Mouse (Mus musculus) regulatory T cell (primary cell): ENCODE measurements around the gene Mdh1b.

Experiments
- in situ Hi-C: fragments of 300-600 bp; cut with MboI, MseI; formaldehyde crosslinking; loops from one replicate; pipeline ENCODE4 v1.15.1; 2025; ENCODE audit warnings: high pct_unique_total_duplicates

Gene Mdh1b

DNA sequence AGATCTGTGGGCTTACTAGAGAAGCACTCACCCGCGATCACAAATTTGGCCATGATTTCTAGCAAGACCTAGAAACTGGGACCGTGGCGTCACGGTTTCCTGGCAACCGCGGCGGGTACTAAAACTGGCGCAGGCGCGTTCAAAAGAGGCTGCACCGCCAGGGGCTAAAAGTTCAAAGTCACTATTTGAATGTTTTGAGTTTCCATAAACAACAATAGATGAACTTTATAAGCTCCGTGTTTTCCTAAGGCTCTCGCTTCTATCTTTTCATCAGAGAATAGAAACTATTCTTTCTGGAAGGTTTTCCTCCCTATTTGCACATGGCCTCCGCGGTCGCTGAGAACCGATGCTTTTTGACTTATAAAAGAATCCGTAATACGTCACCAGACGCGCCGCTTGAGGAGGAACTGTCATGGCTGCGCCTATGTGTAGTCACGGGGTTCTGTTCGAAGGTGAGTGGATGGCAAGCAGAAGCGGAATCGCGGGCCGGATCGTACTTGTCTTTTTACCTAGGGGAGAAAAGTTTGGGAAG lies at the start of gene Mdh1b, which contains the start of gene Fastkd2:
Mdh1b (minus strand) TSS at position 79 of the 532 bp plus-strand sequence.
Fastkd2 (plus strand) TSS at position 375 of the 532 bp plus-strand sequence.
- in situ Hi-C loops: no loop called here

DNA sequence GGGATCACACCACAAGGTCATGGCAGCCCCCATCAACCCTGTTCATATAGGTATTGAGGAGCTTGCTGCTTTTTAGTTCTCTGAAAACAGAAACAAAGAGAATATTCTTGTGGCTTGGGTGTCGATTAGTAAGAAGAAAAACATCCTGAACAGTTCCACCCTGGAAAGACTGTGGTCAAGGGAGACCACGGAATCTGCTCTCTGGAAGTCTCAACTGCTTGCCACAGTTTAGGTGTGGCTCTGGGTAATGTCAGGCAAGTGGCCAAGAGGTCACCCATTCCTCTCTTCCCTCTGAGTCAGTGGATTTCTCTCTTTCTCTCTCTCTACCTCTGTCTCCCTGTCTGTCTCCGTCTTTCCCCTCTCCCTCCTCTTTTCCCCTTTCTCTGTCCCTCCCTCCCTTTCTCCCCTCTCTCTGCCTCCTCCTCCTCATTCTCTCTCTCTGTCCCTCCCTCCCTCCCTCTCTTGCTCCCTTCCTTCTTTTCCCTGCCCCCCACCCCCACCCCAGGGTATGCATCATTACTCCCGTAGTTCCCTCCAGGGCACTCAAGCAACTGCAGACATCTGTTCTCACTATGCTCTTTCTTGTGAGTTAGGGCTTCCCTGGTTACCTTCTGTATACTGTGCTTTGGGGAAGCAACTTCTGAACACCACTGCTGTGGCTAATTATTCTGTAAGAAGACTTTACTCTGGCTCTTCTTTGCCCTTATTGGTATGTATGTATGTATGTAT lies 46.9 kb upstream of the Mdh1b start:
- in situ Hi-C loops: no loop called here

DNA sequence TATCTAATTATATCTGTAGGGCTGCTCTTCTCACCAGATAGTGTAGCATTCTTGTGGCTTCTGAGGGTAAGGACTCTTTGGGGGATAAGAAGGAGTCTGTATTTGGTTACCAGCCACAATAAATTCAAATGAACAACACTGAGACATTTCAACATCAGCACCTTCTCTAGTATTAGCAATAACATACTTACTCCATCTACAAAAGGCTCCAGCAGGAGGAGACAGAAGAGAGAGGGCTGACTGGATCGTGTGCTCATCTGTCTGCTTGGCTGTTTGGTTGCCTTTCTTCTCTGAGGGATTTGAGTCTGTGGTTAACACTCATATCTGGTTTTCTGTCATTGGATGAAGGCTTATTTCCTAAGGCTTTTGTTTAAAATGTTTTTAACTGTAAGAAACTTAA lies 46.3 kb upstream of the Mdh1b start:
- in situ Hi-C loops: no loop called here

DNA sequence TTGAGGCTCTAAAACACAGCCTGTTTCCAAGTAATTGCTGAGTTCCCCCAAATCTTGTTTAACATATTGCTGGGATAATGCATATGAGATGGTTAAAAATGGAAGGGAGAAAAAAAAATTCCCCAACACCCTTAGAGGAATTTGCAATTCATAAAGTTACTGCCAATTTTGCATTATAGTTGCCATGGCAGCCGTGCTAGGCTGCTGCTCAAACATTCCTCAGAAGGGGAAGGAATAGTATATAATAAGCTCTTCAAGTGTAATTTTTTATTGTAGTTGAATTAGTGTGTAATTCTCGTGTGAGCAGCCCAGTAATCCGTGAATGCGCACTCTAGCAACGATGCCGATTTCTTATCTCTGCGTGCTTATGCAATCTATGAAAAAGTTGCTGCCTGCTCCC lies 40.2 kb upstream of the Mdh1b start:
- in situ Hi-C loops: no loop called here

DNA sequence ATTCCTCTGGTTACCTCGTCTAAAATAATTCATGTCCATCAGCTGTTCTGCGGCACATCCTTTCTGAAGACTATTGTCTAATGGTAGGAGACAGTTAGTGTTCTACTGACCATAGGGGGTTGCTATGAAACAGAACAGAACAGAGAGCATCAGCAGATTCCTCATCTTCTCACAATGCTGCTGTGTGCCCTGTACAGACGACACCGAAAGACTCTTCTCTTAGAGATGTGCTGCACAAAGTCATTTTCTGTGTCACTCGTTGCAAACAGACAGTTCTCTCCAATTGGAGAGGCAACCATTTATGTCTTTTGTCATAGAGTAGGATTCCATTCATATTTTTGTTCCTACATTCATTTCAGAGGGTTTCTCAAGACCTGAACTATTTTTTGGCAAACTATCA lies 39.0 kb upstream of the Mdh1b start, which contains the start of gene 4933402D24Rik:
4933402D24Rik (minus strand) TSS at position 101 of the 400 bp plus-strand sequence.
- in situ Hi-C loops: no loop called here

DNA sequence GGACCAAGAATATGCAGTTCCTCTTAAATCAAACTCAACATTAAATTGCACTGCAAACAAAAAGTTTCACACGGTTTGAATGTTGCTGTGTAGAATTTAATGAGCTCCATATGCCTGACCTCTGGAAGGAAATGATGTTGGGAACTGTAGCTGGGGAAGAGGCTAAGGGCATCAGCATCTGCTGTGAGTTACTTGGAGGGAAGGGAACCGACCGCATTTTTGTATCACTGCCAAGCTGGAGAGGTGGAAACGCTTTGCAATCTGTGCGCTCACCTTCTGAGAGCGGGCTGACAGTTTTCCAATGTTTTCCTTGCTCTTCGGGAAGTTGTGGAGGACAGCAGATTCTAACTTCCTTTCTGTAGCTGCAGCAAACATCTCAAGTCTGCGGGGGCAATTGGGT lies 38.0 kb upstream of the Mdh1b start:
- in situ Hi-C loops: no loop called here

DNA sequence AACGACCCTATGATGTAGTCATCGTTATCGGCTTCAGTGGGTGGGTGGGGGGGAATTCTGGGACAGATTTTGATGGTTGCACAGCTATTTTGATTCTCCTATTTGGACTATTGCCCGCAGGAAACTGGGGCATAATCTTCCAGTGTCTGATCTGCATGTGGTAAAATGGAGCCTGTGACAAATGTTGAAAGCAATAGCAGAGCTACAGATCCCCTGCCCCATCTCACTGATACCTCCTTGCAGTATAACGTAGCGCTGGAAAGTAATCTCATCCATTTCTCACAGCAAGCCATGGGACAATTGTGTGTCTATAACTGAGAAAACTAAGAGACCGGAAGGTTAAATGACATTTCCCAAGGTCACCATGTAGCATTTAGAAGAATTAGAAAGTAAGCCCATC lies 34.3 kb upstream of the Mdh1b start:
- in situ Hi-C loops: no loop called here

DNA sequence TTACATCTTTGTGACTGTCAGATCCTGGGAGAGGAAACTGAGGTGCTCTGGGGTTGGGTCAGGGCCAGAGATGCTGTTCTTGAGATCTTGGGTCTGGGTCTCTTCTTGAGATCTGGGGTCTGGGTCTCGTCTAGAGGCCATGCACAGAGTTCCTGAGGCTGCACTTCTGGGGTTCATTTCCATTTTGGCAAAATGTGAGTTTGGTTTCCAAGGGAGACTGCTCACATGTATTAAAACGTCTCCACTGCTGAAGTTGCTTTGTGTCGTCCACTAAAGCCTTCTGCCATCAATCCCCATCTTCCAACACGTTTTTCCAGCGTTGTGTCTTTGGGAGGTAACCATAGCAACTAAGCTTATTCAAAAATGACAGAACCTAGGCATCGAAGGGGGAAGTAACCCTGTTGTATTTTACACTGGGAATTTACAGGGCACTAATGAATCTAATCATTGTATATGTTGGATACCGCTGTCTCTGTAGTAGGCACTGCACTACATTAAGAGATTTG lies 33.8 kb upstream of the Mdh1b start:
- in situ Hi-C loops: no loop called here

DNA sequence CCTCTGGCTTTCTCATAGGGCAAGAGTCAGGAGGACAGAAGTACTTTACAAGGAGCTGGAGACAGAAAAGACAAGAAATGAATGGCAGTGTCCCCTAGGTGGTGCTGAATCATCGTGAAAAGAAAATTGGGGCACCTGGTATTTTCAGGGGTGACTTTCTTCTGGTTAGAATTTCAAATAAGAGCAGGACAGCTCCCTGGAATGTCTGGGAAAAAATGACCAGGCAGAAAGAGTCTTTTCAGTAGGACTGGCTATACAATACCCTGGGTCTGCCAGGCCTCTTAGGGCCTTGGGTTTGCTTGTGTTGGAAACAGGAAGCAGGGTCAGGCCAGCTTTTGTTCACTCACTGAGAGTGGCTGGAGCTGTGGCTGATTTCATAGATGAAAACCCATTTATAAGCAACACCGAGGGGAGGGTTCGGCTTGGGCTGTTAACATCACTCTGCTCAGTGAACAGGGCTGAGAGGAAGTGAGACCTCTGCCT lies 33.1 kb upstream of the Mdh1b start:
- in situ Hi-C loops: no loop called here

DNA sequence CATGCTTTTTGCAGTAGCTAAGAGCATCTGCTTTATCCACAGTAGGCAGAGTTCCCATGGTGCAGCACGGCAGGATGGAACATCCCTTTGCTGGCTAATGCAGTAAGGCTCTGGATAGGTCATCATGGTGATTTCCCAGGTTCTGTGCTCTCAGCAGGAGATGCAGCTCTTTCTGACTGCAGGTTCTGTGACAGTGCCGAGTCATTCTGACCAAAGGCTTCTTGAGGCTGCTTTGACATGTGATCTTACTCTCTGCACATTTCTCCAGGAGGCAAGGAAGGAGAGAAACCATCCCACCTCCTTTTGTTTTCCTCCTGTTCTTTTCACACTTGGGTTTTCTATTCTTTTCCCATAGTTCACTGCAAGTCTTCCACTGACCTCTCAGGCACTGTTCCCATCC lies 25.9 kb upstream of the Mdh1b start:
- in situ Hi-C loops: no loop called here

DNA sequence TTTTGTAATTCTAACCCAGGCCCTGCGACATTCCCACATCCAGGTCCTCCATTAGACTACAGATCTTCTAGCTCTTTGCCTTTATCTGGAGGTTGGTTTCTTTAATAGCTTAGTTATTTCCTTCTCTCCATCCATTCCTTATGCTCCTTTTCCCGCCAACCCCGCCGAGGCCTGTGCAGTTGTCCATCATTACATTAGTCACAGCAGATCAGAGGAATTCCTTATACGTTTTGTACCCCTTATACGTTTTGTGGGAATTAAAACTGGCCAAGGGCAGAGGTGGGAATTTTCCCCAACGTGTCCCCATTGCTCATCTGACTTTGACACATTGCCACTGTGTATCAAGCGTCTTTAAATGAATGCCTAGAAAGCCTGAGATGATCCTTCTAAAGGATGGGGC lies 322 bp downstream of the Mdh1b start:
- in situ Hi-C loops: no loop called here

DNA sequence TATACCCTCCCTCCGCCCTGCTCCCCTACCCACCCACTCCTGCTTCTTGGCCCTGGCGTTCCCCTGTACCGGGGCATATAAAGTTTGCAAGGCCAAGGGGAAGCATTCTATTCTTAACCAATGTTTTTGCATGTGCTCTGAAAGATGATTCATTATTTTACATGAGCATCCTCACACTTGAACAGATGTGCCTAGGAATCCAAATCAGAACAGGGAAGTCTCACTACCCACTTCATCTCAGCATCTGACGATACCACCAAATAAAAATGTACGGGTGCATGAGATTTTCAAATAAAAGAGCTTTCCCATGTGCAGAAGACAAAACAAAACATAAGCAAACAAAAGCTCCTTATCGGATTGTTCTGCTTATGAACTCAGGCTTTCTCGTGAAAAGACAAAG lies 10.0 kb downstream of the Mdh1b start:
- in situ Hi-C loops: no loop called here

DNA sequence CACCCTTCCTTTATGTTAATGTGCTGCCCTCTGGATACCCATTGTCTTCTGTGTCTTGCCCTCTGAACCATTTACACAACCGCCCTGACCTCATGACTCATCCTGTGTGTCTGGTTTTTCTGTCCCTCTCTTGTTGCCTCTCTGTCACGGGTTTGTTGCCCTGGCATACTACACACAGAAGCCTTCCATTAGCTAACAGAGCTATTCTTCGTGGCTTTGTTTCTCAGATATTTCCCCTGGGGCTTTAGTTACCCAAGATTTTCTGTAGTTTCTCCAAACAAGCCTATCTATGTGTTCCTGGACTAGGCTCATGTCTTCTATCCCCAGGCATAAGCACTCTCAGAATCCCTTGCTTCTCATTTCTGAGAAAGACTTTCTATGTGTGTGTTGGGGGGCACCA lies 21.2 kb downstream of the Mdh1b start:
- in situ Hi-C loops: no loop called here

DNA sequence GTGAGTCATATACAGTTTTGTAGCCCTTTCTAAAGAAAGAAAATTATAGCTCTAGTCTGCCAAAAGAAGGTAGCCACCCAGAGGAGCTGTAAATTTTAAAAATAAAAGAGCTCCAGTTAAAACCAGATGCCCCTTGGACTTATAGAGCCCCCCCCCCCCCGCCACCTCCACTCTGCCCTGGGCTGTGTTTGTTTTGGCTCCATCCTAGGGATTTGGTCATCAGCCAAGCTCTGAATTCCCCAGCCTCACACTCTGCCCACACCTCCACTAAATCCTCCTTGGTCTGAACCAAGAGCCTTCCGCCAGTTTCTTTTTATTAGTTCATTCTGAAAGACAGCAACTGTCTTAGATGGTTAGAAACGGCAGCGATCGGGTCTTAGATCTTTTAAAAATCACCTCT lies 24.4 kb downstream of the Mdh1b start:
- in situ Hi-C loops: no loop called here

DNA sequence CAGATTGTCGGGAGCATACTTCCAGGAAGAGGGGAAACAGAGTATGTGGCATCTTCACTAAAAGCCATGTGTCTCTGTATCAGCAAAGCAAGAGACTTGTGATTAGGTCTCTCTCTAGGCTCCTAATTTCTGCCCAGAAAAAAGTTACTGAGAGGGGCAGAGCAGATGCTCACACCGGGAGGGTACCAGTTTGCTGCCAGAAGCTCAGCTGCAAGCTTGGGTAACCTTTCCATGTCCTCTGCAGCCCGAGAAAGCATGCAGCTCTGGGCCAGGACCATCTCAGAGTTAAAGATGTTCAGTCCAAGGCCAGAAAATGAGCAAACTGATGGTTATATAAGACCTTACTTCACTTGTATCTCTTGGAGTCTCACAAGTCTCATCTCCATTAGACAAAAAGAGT lies 33.3 kb downstream of the Mdh1b start:
- in situ Hi-C loops: no loop called here

DNA sequence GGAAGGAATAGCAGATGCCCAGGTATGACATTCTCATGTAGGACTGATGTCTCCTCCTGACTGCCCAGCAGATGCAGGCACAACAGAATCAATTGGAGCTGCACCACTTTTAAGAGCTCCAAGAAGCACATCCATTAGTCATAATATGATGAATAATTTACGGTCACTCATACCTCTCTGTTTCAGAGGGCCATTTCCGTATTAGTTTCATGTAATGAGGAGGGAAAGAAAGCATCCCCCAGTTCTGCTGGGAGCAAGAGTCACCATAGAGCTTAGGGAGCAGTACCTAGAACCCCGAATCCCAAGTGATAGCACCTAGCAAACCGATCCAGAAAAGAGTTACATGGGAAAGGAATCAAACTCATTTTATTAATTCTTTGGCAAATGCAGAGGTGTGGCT lies 43.3 kb downstream of the Mdh1b start, which contains the start of gene Dytn:
Dytn (minus strand) TSS at position 101 of the 400 bp plus-strand sequence.
- in situ Hi-C loops: no loop called here

DNA sequence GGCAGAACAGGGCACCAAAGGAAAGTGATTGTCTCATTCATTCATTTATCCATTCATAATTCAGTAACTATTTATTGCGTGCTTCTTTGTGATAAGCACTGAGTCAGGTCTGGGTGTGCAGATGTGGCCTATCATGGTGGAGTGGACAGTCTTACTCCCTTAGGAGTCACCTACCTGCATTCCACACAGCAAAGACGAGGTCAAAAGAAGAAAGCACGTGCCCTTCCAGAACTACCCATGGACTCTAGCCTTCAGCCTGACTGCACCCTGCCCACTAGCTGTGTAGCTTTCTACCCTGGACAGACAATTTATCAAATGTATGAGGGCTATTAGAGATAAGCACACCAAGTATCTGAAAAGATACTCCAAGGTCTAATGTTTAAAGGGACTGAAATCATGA lies 54.1 kb downstream of the Mdh1b start:
- in situ Hi-C loops: no loop called here

DNA sequence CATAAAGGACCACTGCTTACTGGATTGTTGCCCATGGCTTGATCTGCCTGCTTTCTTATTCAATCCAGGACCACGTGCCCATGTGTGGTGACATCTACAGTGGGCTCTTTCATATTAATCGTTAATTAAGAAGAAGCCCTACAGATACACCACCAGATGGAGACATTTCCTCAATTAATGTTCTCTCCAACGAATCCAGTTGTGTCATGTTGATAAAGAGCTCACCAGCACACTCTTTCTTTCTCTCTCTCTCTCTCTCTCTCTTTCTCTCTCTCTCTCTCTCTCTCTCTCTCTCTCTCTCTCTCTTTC lies 61.3 kb downstream of the Mdh1b start:
- in situ Hi-C loops: loop anchor here (5.0 kb wide), 1 partner anchor 778 kb away; no protein-coding TSS in a partner anchor

DNA sequence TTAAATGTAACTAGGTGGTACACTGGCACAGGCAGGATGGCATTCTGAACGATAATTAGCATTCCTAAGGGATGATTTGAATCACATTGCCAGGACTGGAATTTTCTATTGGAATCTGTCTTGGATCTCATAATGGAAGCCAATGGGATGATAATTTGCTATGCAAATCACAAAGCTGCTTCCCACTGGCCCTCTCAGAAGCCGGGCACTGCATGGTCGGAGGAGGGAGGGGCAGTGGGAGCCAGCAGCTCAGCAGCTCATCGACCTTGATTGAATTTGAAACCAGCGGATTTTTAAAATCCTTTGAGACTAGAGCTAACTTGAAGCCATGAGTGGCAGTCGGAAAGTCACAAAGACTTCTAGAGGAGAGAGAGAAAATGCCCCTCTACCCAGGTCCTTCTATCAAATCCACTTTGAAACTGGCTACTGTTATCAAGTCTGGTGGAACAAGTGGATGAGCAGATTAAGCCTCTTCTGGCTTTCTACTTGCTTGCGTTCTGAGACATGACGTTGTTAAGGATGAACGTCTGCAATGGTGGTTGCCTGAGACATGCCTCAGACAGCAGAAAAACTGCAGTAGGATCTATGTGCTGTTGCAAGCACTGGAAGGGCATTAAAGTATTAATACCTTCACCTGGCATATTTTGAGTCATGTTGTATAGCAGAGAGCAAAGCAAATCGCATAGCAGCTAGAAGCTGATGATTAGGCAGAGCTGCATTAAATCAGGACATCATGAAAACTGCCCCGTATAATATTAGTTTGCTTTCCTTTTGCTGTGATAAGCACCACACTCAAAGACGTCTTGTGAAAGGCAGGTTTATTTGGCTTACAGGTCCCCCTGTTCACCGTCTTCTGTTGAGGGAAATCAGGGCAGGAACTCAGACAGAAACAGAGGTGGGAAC lies 61.9 kb downstream of the Mdh1b start:
- in situ Hi-C loops: loop anchor here (5.0 kb wide), 1 partner anchor 779 kb away; no protein-coding TSS in a partner anchor

DNA sequence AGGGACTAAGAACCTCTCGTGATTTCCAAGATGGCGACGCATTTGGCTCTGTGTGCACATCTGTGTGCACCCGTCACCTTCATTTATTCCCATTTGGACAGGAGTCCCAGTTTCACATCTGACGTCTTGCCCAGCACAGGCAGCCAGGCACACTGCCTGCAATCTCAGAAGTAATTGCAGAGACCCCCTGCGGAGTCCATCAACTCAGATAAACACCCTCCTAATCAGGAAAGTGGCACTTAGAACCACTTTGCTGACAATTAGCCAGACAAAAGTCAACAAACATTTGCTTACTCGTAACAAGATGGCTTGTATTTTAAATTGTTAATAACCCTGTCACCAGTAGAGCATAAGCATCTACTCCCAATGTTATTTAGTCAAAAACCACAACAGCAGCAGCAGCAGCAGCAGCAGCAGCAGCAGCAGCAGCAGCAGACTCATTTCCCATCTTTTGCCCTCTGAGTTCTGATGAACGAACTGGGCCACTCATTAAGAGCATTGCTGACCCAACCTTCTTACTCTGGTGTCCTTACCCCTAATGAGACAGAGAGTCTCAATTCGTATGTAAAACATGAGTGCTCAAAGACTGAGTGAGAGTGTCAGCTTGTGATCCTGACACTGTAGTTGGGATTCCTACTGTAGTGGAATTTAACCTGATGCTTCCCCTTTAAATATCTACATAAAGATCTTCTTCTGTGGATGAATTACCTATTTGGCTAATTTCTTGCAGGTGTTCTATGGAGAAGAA lies 62.7 kb downstream of the Mdh1b start:
- in situ Hi-C loops: loop anchor here (5.0 kb wide), 1 partner anchor 780 kb away; no protein-coding TSS in a partner anchor

DNA sequence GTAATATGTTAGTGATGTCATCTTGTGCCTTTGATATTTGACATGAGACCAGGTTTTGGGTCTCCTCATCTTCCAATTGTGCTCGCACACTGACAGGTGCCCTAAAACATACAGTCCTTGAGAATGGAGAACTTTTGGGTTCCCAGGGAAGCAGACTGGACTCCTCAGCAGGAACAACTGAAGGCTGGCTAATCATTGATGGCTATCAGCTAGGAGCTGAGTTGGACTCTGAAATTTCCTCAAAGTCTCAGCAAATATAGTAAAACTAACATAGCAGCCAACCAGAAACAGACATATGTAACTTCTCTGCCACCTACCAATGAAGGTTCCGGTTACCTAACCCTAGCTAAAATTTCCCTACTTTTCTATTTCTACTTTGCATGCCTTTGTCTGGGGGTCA lies 64.0 kb downstream of the Mdh1b start:
- in situ Hi-C loops: loop anchor here (5.0 kb wide), 1 partner anchor 781 kb away; no protein-coding TSS in a partner anchor
